Mouse (Mus musculus) adrenal gland, postnatal 4 days (tissue): ENCODE measurements around the gene Fmo1. TPM values are rescaled to one million over a fixed set of nuclear protein-coding genes. Genes with fewer than 3 reads are reported as not detected.

Source experiments
- DNase-seq, 2 experiments: peaks; one replicate each; pipeline ENCODE4 v3.0.0; 2021 to 2022; ENCODE audit warnings: low spot score in 2 of 2, mixed read lengths in 2 of 2
- long read RNA-seq, 2 experiments: library from polyadenylated mRNA; stranded (forward); transcript quantifications; one replicate each; pipeline ENCODE4 v2.0.0; 2021
- total RNA-seq, 2 experiments: library from RNA; stranded (reverse); gene quantifications; 2 replicates each; pipeline ENCODE4 v1.2.3; 2021

Gene Fmo1
- total RNA-seq, result 100 to 1,000 TPM; 106 to 126 TPM
- long read RNA-seq, experiment 1, transcript Fmo1-201 (9 exons, 2,388 nt), result major isoform, 19 of 30 reads
- long read RNA-seq, experiment 1, partial matches to known transcripts, result 5 of 30 reads
- long read RNA-seq, experiment 1, other reads (novel, unspliced or antisense), result 6 of 30 reads
- long read RNA-seq, experiment 2, transcript Fmo1-201 (9 exons, 2,388 nt), result major isoform, 33 of 79 reads
- long read RNA-seq, experiment 2, partial matches to known transcripts, result 27 of 79 reads
- long read RNA-seq, experiment 2, other reads (novel, unspliced or antisense), result 18 of 79 reads

DNA sequence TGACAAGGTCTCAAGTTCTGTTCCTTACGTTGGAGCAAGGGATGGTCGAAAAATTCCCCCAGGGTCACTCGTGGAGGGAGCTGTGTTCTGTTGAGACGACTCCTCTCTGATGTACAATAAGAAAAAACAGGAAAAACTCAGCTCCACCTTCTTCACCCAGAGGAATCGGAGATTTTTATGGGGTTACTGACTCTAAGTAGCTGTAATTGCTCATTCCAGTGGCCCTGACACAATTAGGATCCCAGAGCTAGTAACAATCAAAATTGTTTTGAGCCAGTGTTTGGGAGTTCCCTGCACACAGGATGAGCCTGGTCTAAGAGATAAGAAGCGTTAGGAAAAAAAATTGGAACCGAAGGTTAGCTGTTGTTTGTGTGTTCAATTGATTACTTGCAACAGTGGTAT, at the start of gene Fmo1:
Gene Fmo1 (minus strand): TSS at position 331 of the 402 bp plus-strand sequence.
- DNase-seq, result no peak

DNA sequence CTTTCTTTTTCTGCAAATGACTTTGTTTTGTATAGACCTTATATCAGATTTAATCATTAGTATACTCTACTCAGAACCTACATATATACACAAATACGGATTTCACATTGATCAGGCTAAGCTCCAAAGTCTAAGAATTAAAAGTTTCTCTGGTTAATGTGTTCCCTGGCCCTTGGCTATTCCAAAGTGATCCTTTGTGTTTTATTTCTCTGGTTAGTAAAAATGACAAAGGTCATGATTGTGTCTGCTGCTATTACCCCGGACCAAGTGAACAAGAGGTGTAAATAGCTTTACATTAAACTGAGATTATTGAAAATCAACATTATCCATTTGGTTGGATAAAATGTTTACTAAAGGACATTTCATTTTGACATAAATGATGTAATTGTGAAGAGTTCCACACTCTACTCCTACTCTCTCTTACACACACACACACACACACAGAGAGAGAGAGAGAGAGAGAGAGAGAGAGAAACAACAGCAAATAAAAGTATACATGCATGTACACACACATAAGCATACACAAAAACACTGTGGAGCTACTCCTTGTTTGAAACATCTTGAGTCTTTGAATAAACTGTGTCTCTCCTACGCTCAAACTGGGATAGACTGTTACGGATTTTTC, 48.6 kb upstream of the Fmo1 start:
- DNase-seq, result no peak

DNA sequence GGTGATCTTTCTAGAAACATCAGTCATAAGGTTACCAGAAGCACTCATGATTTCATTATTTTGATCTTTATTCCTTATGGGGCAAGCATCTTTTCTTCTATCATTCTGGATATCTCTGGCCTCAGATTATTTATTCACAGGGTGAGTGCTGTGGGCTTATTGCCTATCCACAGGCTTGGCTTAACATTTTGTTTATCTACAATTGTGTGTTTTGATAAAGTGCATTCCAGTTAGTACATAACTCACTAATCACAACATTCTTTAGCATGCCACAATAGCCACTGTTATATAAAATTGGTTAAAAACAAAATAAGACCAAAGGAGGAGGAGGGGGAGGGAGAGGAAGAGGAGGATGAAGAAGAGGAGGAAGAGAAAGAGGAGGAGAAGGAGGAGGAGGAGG, 45.7 kb upstream of the Fmo1 start:
- DNase-seq, result no peak

DNA sequence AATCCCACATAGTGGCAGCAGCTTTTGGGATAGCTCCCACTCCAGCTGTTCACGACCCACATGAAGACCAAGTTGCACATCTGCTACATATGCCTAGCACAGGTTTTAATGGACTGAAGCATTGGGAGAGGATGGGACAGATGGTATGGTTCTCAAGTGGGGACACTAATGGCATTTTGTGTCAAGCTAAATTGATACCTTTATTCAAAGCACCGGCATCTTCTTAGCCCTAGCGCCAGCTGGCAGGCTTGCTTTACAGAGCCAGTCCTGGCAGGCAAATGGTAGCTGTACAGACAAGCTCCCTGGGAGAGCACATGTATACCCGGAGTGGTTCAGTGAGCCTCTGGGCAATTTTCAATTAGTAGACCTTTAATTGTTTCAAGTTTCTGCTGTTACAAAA, 35.5 kb upstream of the Fmo1 start:
- no peak for DNase-seq

DNA sequence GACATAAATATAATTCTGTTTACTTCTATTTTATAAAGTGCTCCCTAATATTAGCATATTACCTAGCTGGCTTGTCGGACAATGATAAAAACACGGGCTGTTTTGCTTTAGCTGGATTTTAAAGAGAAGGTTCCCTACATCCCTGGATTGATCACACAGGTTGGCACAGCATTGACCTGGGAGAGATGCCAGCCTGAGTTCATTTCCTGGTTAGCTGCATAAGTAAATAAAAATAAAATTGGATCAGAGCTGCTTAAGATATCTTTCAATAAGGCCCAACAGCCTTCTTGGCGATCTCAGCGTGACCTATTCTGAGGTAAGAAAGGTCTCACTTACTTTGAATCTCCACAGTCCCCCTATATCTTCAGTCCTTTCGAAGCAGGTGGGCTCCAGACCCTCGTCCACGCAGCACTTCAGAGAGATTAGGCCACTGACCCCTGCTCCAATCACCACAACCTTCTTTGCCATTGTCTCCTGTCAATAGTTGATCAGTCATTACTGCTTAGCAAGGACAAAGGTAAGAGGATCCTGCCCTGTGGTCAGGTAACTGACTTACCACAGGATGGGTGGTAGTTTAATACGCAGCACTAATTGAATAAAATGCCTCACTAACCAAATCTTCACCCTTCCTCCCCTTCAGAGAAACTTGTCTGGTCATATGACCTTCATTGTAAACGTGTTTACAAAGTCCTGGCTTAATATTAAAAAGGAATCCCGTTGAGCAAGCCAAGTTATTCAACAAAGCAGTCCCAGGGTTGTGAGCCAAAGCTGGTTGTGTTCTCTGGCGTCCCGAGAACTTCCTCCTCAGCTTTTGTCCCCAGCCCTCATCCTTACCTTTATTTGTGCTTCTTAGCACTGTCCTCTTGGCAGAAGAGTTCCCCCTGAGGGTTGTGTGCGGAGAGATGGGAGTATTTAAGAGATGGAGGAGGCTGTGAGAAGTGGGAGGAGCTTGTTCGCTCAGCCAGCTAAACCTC, 31.7 kb upstream of the Fmo1 start, which contains the start of gene Fmo2:
Gene Fmo2 (minus strand): TSS at position 889 of the 974 bp plus-strand sequence.
- DNase-seq, result no peak

DNA sequence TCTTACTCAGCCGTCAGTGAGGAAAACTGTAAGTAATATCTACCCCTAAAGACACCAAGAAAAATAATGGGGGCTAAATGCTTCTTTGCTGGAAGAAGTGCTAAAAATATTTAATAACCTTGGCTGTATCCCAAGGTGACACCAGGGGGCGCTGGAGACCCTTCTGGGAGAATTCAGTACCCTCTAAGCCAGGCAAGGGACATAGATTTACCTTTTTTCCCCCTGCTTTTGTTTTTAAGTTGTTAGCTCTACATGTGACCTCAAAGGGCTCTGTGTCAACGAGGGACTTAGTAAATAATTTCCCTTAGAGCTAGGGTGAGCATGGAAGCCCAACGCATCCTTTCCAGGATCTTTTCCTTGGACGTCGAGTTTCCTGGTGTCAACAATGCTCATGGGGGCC, 29.5 kb upstream of the Fmo1 start:
- DNase-seq, result peak; percentile 27 to 44

DNA sequence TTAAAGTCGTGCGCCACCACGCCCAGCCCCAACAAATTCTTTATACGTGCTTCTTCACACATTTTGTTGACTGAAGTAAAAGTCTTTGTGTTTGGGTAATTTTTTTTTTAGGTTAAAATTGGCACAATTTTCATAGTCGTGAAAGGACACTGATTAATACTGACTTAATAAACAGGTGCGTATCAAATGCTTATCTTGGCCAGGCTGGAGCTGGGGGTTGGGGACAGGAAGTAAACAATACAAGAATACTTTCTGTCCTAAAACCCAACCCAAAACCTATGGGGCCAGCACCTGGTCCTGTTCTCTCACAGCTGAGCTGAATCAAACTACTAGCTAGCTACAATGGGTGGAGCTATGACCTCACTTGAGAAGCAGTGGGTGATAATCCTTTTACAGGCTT, 26.6 kb upstream of the Fmo1 start:
- no peak for DNase-seq

DNA sequence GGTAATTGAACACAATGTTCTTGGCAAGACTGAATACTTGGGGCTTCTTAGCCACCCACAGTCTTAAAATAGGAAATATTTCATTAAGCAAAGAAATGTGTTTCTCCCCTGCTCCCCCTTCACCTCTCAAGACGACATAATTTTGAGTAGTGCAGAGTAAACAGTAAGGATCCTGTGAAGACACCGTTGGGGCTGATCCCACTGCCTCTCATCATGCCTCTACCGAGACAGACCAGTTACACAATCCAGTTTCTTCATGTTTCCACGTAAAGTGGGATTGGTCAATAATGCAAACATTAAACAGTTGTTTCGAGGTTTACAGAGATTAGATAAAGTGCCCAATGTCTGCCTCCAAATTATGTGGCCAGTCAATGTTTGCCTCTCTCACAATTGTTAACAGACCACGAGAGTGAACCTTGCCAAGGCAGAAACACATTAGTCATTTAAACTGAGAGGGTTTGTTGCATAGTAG, 25.6 kb upstream of the Fmo1 start:
- DNase-seq, result no peak

DNA sequence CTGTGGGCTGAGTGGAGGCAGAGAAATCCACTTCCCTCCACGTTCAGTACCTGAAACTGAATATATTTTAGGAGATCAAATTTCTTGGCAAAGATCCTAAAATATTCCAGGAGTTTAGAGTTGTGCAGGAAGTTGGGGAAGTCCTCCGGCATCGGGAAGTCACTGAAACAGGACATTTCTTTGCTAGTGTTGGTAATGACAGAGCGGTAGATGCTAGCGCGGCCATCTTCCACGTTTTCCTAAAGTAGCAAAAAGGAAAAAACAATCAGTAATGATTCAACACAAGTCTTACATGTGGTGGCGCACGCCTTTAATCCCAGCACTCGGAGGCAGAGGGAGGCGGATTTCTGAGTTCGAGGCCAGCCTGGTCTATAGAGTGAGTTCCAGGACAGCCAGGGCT, 22.2 kb upstream of the Fmo1 start:
- DNase-seq, result no peak

DNA sequence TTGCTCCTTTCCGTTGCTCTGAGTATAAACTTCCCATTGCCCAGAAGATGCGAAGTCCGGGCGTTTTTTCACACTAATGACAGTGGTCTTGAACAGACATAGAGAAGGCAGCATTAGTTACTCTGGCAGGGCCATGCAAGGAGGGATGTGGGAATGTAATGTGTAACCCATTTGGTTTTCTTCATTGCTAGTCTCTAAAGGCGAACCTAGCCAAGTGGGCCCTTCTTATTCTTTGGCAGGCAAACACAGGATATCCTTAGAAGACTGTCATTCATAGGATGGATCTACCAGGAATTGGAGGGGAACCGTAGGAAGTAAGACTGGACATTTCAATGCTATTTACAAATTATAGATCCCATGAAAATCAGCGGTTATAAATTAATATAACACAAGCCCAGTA, 21.2 kb upstream of the Fmo1 start:
- DNase-seq, result no peak

DNA sequence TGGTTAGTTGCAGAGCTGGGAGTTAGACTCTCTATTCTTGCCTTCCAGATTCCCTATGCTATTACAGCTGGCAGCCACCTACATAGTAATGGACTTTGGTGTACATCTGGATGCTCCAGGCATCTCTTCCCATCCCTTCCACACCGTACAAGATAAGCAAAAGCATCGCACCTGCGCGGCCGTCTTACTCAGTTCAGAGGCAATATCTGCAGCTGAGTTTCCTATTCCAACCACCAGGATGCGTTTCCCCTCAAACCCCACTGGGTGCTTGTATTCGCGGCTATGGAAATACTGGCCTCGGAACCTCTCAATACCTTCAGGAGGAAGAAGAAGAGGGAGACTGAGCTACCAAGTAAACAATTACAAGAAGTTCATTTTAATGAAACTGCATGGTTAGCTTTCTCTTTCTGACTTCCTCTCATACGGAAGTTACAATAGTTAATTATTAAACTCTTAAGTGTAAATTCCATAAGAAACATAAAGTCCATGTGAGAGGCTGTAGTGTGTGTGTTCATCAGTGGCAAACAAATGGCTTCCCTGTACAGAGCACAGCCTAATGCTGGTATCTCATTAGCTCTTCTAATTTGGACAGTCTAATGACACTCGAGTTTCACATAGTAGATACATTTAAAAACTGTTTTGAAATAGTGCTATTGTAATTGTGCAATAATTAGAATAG, 19.9 kb upstream of the Fmo1 start:
- DNase-seq, result no peak

DNA sequence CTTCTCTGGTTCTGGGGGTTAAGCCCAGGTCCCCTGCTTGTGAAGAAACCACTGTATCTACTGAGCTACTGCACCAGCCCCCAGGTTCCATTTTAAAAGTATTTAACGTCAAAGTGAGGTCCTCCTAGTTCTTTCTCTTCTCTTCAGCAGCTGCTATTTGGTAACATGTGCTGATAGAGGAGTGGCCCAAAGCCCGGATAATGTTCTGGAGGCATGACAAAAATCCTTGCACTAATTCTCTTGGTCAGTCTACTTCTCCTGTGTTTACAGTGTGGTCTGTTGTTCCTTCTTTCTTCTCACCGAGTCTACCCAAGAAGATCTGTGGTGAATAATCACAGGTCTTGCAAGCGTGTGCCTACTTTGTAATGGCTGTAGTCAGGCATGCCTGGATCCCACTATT, 16.3 kb upstream of the Fmo1 start:
- DNase-seq, result no peak

DNA sequence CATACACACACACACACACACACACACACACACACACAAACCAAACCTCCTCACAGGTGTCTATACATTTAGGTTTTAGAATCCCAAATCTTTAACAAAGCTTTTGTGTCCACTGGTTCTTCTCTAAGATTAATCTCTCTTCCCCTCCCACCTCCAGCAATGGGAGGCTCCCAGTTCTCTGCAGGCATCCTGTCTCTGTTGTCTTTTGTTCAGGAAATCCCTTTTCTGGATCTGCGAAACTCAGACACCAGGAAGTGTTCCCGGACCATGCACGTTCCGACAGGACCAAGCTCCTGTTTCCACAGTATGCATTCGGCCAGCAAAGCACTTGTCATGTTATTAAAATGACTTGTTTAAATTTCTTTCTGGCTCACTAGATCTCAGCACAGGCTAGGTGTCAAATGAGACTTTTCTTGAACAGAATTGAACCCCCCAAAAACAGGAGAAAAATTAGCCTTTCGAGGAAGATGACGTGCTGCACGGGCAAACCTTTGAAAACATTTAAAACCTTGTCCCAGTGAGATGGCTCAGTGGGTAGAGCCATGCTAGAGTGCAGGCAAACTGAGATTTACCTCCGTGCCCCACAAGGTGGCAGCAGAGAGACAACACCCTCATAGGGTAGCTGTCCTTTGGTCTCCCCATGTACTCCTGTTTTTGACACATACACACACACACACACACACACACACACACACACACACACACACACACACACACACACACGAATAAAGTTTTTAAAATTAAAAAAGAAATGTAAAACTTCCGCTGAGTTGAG, 13.4 kb upstream of the Fmo1 start:
- no peak for DNase-seq

DNA sequence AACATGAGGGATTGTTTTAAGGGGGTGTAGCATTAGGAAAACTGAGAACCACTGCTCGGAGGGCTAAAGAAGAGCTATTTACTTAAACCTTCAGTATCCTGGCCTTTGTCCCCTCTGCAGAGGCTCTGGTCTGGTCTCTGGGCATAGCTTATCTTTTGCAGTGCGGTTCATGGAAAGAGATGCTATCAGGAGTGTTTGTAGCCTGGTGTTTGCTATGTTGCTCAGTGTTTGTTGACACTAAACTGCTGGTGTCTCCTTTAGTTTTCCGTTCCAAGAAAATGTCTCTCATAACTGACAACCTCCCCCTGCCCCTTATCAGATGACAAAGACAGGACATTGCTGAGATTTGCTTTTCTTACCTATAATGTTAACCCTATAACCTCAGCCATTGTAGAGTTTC, 8.7 kb upstream of the Fmo1 start:
- no peak for DNase-seq

DNA sequence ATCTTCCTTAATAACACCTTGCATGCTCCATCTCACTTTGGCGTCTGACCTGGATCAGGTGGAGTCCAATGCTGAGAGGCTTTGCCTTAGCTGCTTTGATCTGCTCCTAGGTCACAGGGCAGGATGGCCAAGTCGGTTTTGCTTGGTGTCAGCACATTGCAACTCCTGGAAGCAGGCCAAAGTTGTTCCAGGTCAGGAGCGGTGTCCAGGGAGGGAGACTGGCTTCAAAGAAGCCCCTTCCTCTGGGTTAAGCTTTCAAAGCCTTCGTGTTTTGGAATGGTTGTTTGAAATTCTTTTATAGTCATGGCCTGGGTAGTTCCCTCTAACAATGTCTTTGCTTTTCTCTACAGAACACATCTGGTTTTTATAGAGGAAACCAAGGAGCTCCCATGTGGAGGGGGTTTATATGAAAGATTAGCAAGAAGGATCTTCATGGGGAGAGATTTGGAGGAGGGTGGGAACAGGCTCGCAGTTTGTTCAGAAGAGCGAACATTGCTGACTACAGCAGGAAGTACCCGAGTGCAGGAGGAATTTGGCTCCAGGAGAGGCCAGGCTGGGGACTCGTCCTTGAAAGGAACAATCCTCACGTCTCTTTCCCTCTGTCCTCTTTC, 5.4 kb upstream of the Fmo1 start:
- DNase-seq, result no peak

DNA sequence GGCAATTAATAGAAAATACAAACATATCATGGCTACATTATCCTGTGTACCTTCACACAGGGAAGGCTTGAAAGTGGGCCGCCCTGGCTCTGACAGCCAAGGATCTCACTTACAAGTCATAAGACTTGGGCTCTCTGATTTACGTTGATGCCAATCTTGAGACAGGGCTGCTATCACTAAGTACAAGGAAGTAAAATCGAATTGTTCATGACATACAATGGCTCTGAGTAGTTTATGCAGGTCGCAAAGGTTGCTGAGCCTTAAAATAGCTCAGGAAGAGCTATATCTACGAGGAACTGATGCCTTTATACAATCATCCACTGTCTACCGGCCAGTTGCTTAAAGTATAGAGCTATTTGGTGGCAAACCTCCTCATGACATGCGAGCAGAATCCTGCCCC, 4.6 kb upstream of the Fmo1 start:
- no peak for DNase-seq

DNA sequence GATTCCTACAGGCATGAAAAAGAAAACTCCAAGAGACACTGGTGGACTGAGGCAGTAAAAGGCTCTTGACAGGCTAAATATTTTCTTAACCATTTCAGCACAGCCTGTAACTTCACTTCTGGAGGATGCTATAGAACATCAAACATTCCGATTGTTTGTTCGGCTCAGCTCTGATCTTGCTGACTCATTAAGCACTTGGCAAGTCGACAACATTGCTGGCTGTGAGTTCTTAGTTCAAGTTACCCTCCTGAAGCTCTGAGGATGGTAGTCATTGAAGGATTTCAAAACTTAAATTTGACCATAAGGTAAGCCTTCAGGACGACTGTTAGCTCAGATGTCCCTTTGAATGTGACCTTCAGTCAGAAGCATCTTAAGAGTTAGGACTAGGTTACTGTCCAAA, 986 bp upstream of the Fmo1 start:
- DNase-seq, result no peak

DNA sequence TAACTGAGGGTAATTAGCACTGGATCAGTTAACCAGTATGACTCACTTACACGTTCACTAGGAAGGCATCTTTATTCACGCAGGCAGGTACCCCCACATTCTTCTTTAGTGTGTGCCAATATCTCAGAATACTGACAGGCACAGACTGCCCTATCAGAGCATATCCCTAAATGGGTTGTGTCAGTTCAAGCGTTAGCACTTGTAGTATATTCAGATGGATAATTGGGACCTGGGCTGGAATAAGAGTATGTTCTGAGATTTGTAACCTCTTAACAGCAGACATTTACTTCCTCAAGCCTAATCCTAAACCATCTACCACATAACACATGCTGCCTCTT, 948 bp downstream of the Fmo1 start:
- no peak for DNase-seq

DNA sequence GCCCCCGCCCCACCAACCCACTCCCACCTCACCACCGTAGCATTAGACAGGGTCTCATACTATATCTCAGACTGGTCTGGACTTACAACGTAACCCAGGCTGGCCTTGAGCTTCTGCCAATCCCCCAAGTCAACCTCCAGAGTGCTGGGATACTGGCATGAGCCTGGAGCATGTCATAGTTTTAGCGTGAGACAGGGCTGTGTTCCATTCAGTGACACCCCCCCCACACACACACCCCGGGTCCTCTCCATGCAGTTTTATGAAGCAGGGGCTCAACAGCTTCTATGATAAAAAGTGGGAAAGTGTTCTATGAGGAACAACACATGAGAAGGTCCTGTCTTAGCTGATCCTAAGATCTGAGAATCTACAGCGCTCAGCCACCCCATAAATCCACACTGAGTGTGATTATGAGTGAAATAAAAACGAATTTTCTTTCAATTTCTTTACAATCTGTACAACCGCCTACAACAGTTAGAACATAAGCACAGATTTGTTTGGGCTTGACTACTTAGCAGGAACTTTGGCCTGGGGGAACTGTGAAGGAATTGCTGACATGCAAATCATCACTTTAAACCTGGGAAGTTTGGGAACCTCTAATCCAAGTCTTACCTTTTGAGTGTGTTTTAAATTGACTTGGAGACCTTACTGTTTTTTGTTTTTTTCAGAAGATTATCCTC, 1.5 kb downstream of the Fmo1 start:
- DNase-seq, result no peak

DNA sequence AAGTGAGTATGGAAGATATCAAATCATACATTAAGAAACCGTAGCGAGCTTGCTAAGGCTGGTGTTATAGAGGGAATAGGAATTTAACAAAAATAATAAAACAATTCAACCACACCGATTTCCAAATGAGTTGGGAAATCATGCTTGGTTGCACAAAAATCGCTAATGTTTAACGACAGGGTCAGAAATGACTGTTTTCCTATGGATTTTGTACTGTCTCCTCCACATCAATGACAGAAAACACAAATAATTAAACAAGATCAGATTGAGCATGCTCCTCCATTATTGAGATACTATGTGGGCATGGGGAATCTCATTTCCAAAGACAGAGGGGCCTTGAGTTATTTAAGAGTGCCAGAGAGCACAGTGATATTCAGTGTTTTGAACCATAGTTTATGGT, 2.1 kb downstream of the Fmo1 start:
- DNase-seq, result no peak
